Mouse (Mus musculus): ENCODE measurements around the gene Slc27a5.

DNA sequence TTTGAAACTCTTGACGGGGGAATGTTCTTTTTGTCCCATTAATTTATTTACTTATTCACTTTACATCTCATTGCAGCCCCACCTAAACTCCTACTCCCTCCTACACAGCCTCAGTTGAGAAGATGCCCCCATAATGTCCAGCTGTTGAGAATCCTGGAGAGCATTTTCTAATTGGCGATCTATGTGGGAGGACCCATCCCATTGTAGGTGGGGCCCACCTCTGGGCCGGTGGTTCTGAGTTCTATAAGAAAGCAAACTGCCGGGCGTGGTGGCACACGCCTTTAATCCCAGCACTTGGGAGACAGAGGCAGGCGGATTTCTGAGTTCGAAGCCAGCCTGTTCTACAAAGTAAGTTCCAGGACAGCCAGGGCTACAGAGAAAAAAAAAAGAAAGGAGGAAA, 11.1 kb downstream of the Slc27a5 start:
- no peak for TF ChIP-seq POLR2AphosphoS5 (IDR thresholded peaks at IDR 0.05; ENCODE audit: insufficient replicate concordance, low read depth, low read length)
- TF ChIP-seq CTCF (IDR thresholded peaks at IDR 0.05; ENCODE audit: low read depth, low read length) = no peak
- no peak for TF ChIP-seq GATA1 (IDR thresholded peaks at IDR 0.05; ENCODE audit: borderline replicate concordance, low read length)

Measured in G1E (cell line).